Mouse (Mus musculus) 3134 (cell line): ENCODE measurements around the gene Abca1.

Experiments used
- DNase-seq: peaks from one replicate; pipeline ENCODE4 v3.0.0-alpha.2; 2011; ENCODE audit warnings: low spot score; ENCODE audit not compliant: insufficient read length; ENCODE audit errors: extremely low read depth

Abca1 gene

DNA sequence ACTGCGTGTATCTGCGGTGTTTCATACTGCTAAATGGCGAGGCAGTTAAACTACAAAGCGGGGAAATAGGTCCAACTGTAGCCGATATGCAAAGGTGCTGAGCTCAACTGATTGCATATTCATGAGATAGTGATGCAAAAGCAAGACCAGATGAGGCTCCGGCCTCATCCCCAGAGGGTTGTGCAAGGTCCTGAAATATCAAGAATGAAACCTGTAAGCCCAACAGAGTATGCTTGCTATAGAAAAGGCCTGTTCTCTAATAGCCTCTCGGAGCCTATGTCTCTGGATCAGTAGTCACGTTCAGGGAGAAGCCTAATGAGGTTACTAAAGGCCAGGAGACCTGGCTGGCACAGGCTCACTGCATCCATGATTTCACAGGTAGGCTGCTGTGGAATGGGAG is 9.2 kb downstream of the Abca1 start:
- no peak for DNase-seq

- no peak for DNase-seq
Observed at GRCm38 (mm10) chr4:53149644-53150043, 10.1 kb downstream of the Abca1 start.

DNA sequence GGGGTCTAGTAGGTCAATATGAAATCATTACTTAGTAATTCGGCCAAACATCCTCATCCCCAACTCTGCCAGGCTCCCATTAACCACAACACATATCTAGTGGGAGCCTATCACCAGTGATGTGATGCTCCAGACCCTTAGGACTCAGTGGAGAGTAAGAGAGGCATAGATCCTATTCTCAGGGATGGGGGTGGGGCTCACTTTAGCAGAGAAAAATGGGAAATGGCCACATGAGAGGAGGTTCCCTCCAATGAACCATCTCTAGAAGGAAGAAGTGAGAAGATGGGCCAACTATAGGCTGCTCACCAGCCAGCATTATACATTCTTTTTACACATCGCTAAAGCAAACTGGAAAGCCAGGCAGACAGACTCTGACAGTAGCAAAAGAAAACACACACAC is 10.9 kb downstream of the Abca1 start:
- DNase-seq = no peak

DNA sequence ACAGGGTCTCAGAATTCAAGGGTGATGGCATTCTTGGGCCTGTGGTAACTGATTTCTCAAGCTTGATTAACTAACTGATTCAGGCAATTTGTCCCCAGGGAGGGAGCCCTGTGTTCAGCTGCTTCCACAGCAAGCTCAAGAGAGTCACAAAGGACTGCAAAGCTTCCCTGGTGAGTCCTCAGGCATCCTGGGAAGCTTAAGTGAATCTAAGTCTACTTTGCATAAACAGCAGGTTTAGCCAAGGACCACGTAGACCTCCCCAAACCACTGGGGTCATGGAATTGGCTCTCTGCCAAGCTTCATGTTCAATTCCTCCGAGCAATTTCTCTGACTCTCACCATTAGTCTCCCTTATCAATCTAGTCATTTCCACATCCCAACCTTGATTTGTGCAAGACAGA is 12.2 kb downstream of the Abca1 start:
- no peak for DNase-seq

DNA sequence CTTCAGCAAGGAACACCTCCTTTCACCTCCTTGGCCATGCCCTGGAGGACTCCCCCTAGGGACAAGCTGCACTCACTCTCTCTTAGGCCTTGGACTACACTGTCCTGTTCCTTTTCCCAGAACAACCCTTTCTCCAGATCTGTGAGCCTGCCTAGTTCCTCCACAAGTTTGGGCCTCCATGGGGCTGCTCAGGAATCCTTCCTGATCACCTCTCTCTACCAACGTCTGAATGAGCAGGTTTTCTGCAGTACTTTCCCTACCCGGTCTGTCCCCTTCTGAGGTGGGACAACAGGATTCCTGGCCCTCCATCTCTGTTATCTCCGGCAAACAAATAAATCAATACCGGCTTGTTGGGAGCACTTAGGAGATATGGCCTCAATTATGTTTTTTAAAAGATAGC is 12.6 kb downstream of the Abca1 start:
- DNase-seq = no peak

- no peak for DNase-seq
Observed at GRCm38 (mm10) chr4:53146227-53146949, 13.3 kb downstream of the Abca1 start.

DNA sequence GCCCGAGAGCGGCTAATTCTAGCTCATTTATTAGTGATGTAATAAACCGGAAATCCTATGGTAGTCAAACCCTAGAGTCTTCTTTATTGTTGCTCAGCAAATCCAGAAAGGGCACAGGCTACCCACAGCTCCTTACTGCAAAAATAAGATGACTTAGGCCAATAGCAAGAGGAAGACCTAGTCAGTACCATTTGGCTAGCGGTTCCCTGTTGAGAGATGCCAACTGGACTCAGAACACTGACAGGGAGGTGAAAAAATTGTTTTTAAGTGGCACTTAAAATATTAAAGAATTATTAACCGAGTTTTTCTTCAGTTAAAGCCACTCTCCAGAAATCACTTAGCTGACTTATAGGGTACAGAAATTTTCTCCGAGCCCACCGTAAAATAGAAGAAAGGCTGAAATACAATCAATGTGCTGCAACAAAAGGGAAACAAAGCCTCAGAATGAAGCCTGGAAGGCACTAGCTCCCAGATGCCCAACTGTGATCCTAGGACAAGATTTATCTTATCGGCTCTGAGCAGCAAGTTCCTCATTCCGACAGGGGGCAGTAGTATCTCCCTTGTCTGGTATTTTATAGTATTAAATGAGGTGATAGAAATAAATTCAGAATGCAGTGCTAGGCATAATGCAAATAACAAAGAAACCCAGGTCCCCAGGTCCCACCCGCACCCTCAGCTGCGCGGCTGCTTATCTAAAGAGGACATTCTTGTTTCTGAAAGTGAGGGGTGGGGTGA is 14.1 kb downstream of the Abca1 start:
- no peak for DNase-seq

GRCm38 (mm10) chr4:53144571-53144970 is 15.1 kb downstream of the Abca1 start:
- no peak for DNase-seq

DNA sequence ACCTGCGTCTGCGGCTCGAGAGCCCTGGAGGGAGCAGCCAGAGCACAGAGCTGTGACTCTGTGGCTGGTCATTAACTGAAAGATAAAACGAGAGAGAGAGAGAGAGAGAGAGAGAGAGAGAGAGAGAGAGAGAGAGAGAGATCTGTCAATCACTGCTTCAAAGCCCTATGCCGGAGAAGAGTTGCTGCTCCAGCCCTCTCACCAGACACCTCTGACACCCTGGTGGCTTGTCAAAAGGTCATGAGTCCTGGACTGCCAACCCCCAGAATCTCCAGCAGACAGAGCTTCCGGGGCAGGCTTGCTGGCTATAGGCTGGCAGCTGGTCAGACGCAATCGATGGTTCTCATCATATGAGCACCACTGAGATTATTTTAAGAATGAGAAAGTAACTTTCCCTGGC is 15.7 kb downstream of the Abca1 start:
- no peak for DNase-seq

GRCm38 (mm10) chr4:53140678-53141077 is 19.0 kb downstream of the Abca1 start:
- no peak for DNase-seq

- no peak for DNase-seq
Observed at GRCm38 (mm10) chr4:53139495-53139894, 20.2 kb downstream of the Abca1 start.

GRCm38 (mm10) chr4:53138974-53139373 is 20.7 kb downstream of the Abca1 start:
- no peak for DNase-seq

- DNase-seq = no peak
Observed at GRCm38 (mm10) chr4:53137087-53137486, 22.6 kb downstream of the Abca1 start.

GRCm38 (mm10) chr4:53134816-53135215 is 24.9 kb downstream of the Abca1 start:
- DNase-seq = no peak

GRCm38 (mm10) chr4:53133995-53134394 is 25.7 kb downstream of the Abca1 start:
- DNase-seq = no peak

- DNase-seq = no peak
Observed at GRCm38 (mm10) chr4:53131538-53131937, 28.2 kb downstream of the Abca1 start.

DNA sequence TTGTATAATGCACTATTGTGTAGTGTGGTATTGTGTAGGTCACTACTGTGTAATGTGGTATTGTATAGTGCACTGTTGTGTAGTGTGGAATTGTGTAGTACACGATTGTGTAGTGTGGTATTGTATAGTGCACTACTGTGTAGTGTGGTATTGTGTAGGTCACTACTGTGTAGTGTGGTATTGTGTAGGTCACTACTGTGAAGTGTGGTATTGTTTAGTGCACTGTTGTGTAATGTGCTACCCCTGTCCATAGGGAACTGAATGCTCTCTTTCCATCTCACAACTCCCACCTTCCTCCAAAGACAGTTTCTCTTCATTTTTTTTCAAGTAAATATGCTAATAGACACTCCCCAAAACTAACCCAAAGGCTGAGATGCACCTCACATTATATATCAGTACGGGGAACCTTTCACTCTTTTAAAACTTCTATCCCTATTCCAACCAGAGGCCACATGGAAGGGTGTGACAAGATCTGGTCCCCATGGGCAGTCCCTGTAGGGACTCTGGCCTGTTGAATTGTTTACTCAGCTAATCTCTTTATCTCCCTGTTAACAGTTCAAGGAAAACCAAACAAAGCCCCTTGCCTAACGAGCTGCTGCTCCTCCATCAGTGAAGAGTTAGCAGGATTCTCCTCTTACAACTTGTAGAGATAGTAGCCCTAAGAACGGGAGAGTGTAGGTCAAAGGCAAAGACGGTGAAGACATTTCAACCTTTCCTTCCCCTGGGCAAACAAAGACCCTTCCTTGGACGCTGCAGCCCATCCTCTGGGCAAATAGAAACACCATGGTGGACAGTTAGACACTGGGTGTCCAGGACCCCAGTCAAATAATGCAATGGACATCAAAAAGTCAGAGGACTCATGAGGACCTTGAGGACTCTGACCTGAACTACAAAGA is 28.8 kb downstream of the Abca1 start:
- no peak for DNase-seq

- no peak for DNase-seq
Observed at GRCm38 (mm10) chr4:53129716-53130301, 29.9 kb downstream of the Abca1 start.

- DNase-seq = no peak
Observed at GRCm38 (mm10) chr4:53127266-53127665, 32.4 kb downstream of the Abca1 start.

GRCm38 (mm10) chr4:53126794-53127193 is 32.9 kb downstream of the Abca1 start:
- no peak for DNase-seq
